Mouse (Mus musculus) spleen, adult 2 months (tissue): ENCODE results near the gene Poc1a. TPM values are rescaled to one million over a fixed set of nuclear protein-coding genes. Genes with fewer than 3 reads are reported as not detected.

Experiments used
- DNase-seq, 2 experiments: peaks; one replicate each; pipeline versions ENCODE4 v3.0.0 to v3.0.0-alpha.2; 2012 to 2021; ENCODE audit warnings: low spot score in 2 of 2, low read depth in 1 of 2
- H3K27ac ChIP-seq: fragments of 200-500 bp; 2 replicates; pipeline ENCODE4 v1.5.1; 2012; ENCODE audit warnings: low read length, inconsistent platforms; ENCODE audit not compliant: insufficient read depth
- H3K27me3 ChIP-seq: fragments of 200-500 bp; 2 replicates; pipeline ENCODE4 v1.6.1; 2012; ENCODE audit warnings: mild to moderate bottlenecking, moderate library complexity, low read length, inconsistent platforms; ENCODE audit not compliant: control insufficient read depth, insufficient read depth
- H3K36me3 ChIP-seq: fragments of 200-500 bp; 2 replicates; pipeline ENCODE4 v1.6.1; 2012; ENCODE audit warnings: mild to moderate bottlenecking, low read length, inconsistent platforms; ENCODE audit not compliant: control insufficient read depth, insufficient read depth
- H3K4me1 ChIP-seq: fragments of 200-500 bp; 2 replicates; pipeline ENCODE4 v1.6.1; 2011; ENCODE audit warnings: inconsistent platforms; ENCODE audit not compliant: control insufficient read depth, insufficient read depth, insufficient read length
- H3K4me3 ChIP-seq: fragments of 200-500 bp; 2 replicates; pipeline ENCODE4 v1.5.1; 2011; ENCODE audit warnings: mild to moderate bottlenecking, inconsistent platforms; ENCODE audit not compliant: insufficient read depth, insufficient read length; ENCODE audit errors: extremely low read depth
- CTCF ChIP-seq: fragments of 200-500 bp; IDR thresholded peaks from 2 replicates; pipeline ENCODE4 v1.5.1; 2011; ENCODE audit warnings: mild to moderate bottlenecking, inconsistent platforms; ENCODE audit not compliant: insufficient read depth, insufficient read length, insufficient replicate concordance; ENCODE audit errors: extremely low read depth
- POLR2A ChIP-seq: fragments of 200-500 bp; IDR thresholded peaks from 2 replicates; pipeline ENCODE4 v1.6.1; 2011; ENCODE audit warnings: low read depth, low read length, inconsistent platforms
- WGBS: fragments of 180-500 bp; shearing (Covaris S2); methylation state at CpG from one replicate; pipeline ENCODE4 v1.1.7; 2018; 5-methylcytosine and 5-hydroxymethylcytosine counted together
- polyA plus RNA-seq: library from polyadenylated mRNA; depleted of rRNA; stranded (reverse); fragments of >200 nt; gene quantifications from 2 replicates; pipeline ENCODE4 v1.2.3, GENCODE M21; 2012

The Poc1a gene
- polyA plus RNA-seq, 1 experiment = 6.8 TPM

DNA sequence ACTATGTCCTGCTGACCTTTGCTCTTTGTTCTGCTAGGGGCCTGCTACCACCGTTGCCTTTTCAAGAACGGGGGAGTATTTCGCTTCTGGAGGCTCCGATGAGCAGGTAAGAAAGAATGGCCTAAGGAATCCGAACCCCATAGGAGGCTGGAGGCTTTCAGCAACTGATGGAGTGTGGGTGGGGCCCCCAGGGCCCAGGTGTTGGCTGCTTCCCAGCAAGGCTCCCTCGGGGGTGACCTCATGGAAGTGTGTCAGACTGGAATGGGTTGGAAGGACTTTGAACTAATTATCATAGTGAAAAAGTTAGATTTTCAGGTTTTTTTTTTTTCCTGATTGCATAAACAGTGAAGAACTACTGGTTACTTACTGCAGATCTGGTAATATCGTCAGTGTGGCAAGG is 24.4 kb downstream of the Poc1a start:
- H3K4me3 ChIP-seq = no peak overlapping the region
- H3K4me1 ChIP-seq = peaks cover 13% of the 10 kb centered on the region; the same call in 1 of the 2 replicates
- no peaks in the 10 kb centered on the region for H3K27me3 ChIP-seq
- no peak for TF ChIP-seq POLR2A
- TF ChIP-seq CTCF = no peak
- WGBS = 89% methylated on average over 7 of the region's 7 CpGs
- no peak overlapping the region for H3K27ac ChIP-seq
- DNase-seq = no peak
- no peaks in the 10 kb centered on the region for H3K36me3 ChIP-seq

DNA sequence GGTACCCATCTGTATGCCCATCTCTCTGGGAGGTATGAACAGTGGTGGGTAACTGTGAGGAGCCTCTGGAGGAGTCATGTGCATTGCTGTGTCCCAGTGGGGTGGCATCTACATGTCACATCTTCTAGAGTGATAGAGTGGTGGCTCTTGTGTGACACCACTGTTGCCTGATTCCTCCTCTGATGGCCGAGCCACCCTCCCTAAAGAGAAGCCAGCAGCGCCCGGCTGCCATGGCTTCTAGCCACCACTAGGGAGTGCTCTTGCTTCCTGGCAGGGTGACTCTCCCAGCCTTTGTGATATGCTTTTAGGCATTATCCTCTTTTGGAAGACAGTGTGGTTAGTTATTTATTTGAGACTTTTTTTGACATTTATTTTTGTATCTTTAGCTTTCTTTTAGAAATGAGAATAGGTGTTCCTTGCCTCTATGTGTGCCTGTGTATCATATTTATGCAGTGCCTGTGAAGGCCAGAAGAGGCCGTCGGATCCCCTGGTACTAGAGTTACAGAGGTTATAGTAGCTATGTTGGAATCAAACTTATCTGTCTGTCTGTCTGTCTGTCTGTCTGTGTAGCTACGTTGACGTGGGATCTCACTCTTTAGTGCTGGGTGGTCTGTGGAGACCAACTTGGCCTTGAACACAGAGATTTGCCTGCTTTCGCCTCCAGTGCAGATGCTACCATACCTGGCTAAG is 25.9 kb downstream of the Poc1a start:
- Histone ChIP-seq H3K4me3 (no peak overlapping the region), H3K27me3 (no peaks in the 10 kb centered on the region), H3K27ac (no peak overlapping the region), H3K36me3 (no peaks in the 10 kb centered on the region), H3K4me1 (peaks cover 13% of the 10 kb centered on the region; the same call in 1 of the 2 replicates)
- peak; percentile 14 to 66 for DNase-seq
- WGBS = 51% methylated on average over 8 of the region's 8 CpGs
- TF ChIP-seq CTCF = peak; percentile 88; the same call in 1 of the 2 replicates
- no peak for TF ChIP-seq POLR2A

DNA sequence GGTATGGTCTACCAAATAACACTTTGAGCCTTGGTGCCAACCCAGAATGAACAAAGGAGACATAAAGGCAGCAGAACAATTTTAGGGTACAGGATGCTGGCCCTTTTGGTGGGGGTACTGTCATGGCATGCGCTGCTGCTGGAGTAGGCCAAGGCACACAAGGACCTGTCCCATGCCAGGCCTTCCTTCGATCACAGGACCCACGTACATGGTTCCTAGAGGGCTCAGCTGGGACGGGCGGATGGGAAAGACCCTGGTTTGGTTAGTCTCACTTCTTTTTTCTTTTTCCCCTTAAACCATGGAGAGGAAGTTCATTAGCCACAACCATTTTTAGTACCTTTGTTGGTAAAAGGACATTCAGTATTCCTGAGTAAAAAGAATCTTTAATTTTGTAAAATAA is 27.3 kb downstream of the Poc1a start:
- H3K27me3 ChIP-seq = no peaks in the 10 kb centered on the region
- no peaks in the 10 kb centered on the region for H3K36me3 ChIP-seq
- WGBS = 43% methylated on average over 5 of the region's 5 CpGs
- no peak for DNase-seq
- TF ChIP-seq POLR2A = no peak
- no peak for TF ChIP-seq CTCF
- H3K4me3 ChIP-seq = no peak overlapping the region
- H3K4me1 ChIP-seq = peaks cover 13% of the 10 kb centered on the region; the same call in 1 of the 2 replicates
- peak overlapping the region; percentile 70 for H3K27ac ChIP-seq

DNA sequence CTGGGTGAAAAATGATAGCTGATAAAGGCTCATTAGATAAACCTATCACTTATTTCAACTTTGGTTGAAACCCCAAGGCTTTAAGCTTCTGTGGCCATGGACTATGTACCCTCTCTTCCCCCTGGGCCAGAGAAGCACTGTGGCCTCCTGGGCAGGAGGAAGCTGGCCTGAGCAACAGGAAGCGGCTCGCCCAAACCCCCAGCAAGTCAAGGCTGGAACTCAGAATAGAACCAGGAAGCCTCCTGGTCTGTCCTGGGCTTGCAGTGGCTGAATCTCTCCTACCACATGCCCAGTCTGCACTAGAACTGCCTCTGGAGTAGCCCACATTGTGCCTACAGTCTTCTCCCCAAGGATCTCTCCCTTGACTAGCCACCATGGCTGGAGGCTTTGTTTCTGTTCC is 27.7 kb downstream of the Poc1a start:
- Histone ChIP-seq H3K4me3 (no peak overlapping the region), H3K27ac (peak overlapping the region; percentile 72), H3K4me1 (peaks cover 13% of the 10 kb centered on the region; the same call in 1 of the 2 replicates), H3K27me3 (no peaks in the 10 kb centered on the region), H3K36me3 (no peaks in the 10 kb centered on the region)
- DNase-seq = no peak
- WGBS = 52% methylated on average over 2 of the region's 2 CpGs
- TF ChIP-seq POLR2A (no peak), CTCF (no peak)

DNA sequence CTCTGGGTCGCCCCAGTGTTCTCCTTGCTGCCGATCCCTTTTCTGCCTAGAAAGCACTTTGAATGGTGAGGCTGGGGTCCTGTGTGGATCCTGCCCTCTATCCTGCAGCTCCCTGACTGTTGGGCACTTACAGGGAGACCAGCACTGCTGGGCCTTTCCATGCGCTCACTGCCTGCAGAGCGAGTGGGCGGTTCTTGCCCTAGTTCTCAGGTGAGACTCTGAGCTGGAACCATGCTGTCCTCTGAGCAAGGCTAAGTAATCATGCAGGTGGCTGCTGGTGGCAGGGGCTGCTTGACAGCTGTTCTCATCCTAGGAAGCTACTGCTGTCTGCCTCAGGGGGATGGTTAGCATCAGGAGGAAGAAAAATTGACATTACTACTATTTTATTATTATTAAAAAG is 28.1 kb downstream of the Poc1a start:
- H3K36me3 ChIP-seq = no peaks in the 10 kb centered on the region

DNA sequence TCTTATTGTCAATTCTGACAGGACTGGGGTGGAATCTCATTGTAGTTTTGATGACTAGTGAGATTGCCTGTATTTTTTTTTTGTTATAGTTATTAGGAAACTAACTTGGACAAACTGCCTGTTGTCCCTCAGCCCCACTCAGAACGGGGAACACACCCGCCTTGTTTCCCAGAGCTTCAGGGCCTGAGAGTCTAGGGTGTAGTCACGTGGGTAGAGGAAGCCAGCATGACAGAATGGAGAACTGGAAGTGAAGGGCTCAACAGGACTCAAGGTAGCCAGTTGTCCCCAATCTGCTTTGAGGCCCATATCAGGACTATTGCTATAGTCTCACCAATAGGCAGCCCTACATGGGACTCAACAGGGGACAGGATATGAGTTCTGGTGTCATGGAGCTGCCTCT is 29.0 kb downstream of the Poc1a start:
- Histone ChIP-seq H3K27me3 (no peaks in the 10 kb centered on the region), H3K27ac (no peak overlapping the region; the same call in 1 of the 2 replicates), H3K36me3 (no peaks in the 10 kb centered on the region), H3K4me3 (no peak overlapping the region), H3K4me1 (peaks cover 13% of the 10 kb centered on the region; the same call in 1 of the 2 replicates)
- WGBS = 64% methylated on average over 3 of the region's 3 CpGs
- no peak for TF ChIP-seq CTCF
- no peak for DNase-seq

More for the DNA sequence above, 28.1 kb downstream of the Poc1a start:
- Histone ChIP-seq H3K27me3 (no peaks in the 10 kb centered on the region), H3K27ac (peak overlapping the region; percentile 72), H3K4me1 (peaks cover 13% of the 10 kb centered on the region; the same call in 1 of the 2 replicates), H3K4me3 (no peak overlapping the region)
- TF ChIP-seq CTCF (no peak), POLR2A (no peak)
- DNase-seq = no peak
- WGBS = 80% methylated on average over 5 of the region's 5 CpGs

DNA sequence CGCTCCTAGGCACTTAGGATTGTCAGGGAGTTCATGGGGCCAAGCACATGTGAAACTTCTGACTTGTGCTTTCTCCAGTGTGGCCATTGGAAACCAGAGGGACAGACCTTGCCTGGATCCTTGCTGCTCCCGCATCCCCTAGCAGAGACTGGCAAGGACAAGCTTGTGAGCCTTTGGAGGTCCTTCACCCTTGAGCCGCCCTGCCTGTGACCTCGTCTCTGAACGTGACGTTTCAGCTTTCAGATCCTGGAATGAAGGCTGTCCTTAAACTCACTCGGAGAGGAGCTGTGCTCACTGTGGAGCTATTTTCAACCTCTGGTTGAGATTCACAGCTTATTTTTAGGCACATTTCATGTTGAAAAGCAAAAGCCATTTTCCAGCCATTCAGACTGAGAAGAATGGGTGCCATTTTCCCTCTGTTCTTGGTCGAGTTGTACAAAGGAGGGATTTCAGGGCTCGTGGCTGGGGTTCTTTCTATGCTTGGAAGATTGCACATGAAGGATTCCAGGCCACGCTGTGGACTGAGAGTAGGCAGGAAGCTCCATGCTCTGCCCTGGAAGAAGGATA is 30.8 kb downstream of the Poc1a start:
- DNase-seq = no peak
- TF ChIP-seq CTCF = no peak
- TF ChIP-seq POLR2A = no peak
- Histone ChIP-seq H3K4me3 (no peak overlapping the region), H3K27me3 (no peaks in the 10 kb centered on the region), H3K4me1 (peaks cover 13% of the 10 kb centered on the region; the same call in 1 of the 2 replicates), H3K27ac (no peak overlapping the region), H3K36me3 (no peaks in the 10 kb centered on the region)
- 92% methylated on average over 10 of the region's 10 CpGs for WGBS
